Mouse (Mus musculus): Measurements from ENCODE around the gene Pard3b. TPM values are rescaled to one million over a fixed set of nuclear protein-coding genes. Genes with fewer than 3 reads are reported as not detected.

Gene Pard3b
- polyA plus RNA-seq, 1 experiment from 2014 or later, result 6.8 TPM

DNA sequence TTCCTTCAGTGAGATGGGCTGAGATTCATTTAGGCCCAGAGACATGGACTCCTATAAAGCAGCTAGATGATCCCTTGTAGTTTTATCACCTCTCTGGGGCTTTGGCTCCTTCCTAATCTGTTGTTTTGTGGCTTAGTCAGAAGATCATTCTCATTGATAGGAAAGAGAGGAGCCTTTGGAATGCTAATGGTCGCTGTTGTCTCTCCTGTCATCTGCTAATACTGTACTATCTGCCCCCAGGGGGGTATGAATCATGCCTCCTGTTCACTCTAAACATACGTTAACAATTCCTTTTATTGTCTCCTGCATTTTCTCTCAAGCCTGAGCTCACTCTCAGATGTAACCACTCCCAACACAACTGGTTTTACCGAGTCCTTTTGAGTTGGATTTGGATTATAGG is 759.6 kb downstream of the Pard3b start:
- Histone ChIP-seq H3K4me3 (ENCODE audit: low read depth, low read length) (no peak overlapping the region), H3K9ac (ENCODE audit: low read depth, low read length) (no peak overlapping the region), H3K27ac (ENCODE audit: low read depth, low read length) (no peak overlapping the region), H3K4me2 (no peak overlapping the region), H3K27me3 (replicated peaks; ENCODE audit: control insufficient read depth, insufficient read depth, low read length) (no peaks in the 10 kb centered on the region), H3K36me3 (ENCODE audit: control insufficient read depth, insufficient read depth, low read length) (no peaks in the 10 kb centered on the region), H3K4me1 (replicated peaks; ENCODE audit: control insufficient read depth, insufficient read depth, low read length) (no peaks in the 10 kb centered on the region), H3K9me3 (ENCODE audit: control insufficient read depth, low read length) (no peaks in the 10 kb centered on the region)
- ATAC-seq (replicated peaks; ENCODE audit: low FRiP score) (no peak), DNase-seq (ENCODE audit: low spot score) (no peak)
- WGBS, result 17% methylated on average over 3 of the region's 3 CpGs

DNA sequence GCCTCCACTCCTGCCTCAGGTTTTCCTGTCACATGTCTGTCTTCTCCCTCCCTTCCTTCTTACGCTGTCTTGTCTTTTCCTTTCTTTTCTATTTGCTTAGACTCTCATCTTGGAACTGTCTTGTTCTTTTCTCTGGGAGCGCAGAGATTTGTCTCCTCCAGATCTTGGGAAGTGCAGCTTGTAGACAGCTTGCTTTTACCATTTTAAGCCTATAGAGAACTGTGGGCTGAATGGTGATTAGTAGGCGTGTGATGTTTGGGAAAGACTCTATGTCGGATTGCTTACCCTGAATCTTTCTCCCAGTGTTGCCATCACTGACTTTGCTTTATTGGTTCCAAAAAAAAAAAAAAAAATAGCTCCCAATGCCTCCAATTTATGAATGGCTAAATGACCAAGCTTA is 760.1 kb downstream of the Pard3b start:
- Histone ChIP-seq H3K27me3 (replicated peaks; ENCODE audit: control insufficient read depth, insufficient read depth, low read length) (no peaks in the 10 kb centered on the region), H3K4me2 (no peak overlapping the region), H3K9me3 (ENCODE audit: control insufficient read depth, low read length) (no peaks in the 10 kb centered on the region), H3K4me1 (replicated peaks; ENCODE audit: control insufficient read depth, insufficient read depth, low read length) (no peaks in the 10 kb centered on the region), H3K27ac (ENCODE audit: low read depth, low read length) (no peak overlapping the region), H3K4me3 (ENCODE audit: low read depth, low read length) (no peak overlapping the region), H3K36me3 (ENCODE audit: control insufficient read depth, insufficient read depth, low read length) (no peaks in the 10 kb centered on the region), H3K9ac (ENCODE audit: low read depth, low read length) (no peak overlapping the region)
- no peak for DNase-seq (ENCODE audit: low spot score)
- 64% methylated on average over 4 of the region's 4 CpGs for WGBS
- no peak for ATAC-seq (replicated peaks; ENCODE audit: low FRiP score)

DNA sequence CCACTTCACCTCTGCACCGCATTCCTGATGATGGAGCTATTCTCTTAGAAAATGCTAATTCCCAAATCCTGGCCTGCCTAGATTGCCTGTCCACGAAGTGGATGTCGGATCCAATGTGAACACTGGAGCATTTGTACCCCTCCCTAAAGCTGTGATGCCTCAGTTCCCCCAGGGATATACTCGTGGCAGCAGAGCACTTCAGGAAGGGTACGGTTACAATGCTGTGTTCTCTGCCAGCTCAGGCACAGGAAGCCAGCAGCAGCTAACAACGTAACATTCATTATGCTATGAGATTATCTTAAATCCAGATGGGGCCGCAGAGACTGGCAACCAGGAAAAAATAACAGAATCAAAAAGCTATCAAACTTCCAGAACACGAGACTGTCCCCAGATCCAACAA is 766.4 kb downstream of the Pard3b start:
- H3K27me3 ChIP-seq (replicated peaks; ENCODE audit: control insufficient read depth, insufficient read depth, low read length), result no peaks in the 10 kb centered on the region
- H3K9me3 ChIP-seq (ENCODE audit: control insufficient read depth, low read length), result no peaks in the 10 kb centered on the region
- no peak overlapping the region for H3K4me3 ChIP-seq (ENCODE audit: low read depth, low read length)
- WGBS, result 56% methylated on average over 8 of the region's 8 CpGs
- H3K4me1 ChIP-seq (replicated peaks; ENCODE audit: control insufficient read depth, insufficient read depth, low read length), result no peaks in the 10 kb centered on the region
- no peak for ATAC-seq (replicated peaks; ENCODE audit: low FRiP score)
- H3K27ac ChIP-seq (ENCODE audit: low read depth, low read length), result no peak overlapping the region
- DNase-seq (ENCODE audit: low spot score), result no peak
- no peak overlapping the region for H3K4me2 ChIP-seq
- no peaks in the 10 kb centered on the region for H3K36me3 ChIP-seq (ENCODE audit: control insufficient read depth, insufficient read depth, low read length)
- H3K9ac ChIP-seq (ENCODE audit: low read depth, low read length), result no peak overlapping the region

DNA sequence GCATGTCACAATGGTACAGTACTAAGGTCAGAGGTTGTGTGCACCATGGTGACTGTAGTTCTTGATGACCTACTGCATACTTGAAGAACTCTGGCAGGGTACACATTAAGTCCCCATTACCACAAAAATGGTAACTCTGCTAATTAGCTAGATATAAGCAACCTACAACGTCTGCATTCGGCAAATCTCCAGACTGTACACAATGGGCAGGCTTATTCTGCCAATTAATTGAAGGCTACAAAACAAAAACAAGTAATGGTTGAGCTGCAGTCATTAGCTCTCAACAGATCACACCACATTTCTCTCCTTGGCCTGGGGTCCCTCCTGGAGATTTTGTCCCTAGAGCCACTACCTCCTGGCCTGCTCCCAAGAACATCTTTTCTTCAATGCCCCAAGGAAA is 772.7 kb downstream of the Pard3b start:
- Histone ChIP-seq H3K27me3 (replicated peaks; ENCODE audit: control insufficient read depth, insufficient read depth, low read length) (no peaks in the 10 kb centered on the region), H3K4me3 (ENCODE audit: low read depth, low read length) (no peak overlapping the region), H3K9ac (ENCODE audit: low read depth, low read length) (no peak overlapping the region), H3K4me1 (replicated peaks; ENCODE audit: control insufficient read depth, insufficient read depth, low read length) (no peaks in the 10 kb centered on the region), H3K4me2 (no peak overlapping the region), H3K9me3 (ENCODE audit: control insufficient read depth, low read length) (no peaks in the 10 kb centered on the region), H3K27ac (ENCODE audit: low read depth, low read length) (no peak overlapping the region), H3K36me3 (ENCODE audit: control insufficient read depth, insufficient read depth, low read length) (no peaks in the 10 kb centered on the region)
- WGBS, result 75% methylated on average over 2 of the region's 2 CpGs
- ATAC-seq (replicated peaks; ENCODE audit: low FRiP score) (no peak), DNase-seq (ENCODE audit: low spot score) (no peak)

DNA sequence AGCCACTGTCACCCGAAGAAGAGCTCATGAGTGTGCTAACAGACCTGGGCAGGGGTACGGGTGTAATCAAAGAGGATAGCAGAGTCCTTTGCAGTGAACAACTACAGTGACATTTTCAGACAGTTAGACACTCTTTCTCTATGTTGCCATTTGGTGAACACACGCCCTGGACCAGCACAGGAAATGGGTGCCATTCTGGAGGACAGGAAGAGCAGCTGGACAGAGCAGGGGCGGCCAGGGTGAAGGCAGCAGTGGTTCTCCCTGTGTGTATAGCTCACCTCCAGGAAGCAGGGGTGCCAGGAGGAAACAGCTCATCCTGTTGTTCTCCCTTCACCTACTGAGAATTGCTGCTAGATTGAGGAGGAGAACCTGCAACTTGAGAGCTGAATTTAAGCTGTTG is 773.4 kb downstream of the Pard3b start:
- Histone ChIP-seq H3K4me2 (no peak overlapping the region), H3K27me3 (replicated peaks; ENCODE audit: control insufficient read depth, insufficient read depth, low read length) (no peaks in the 10 kb centered on the region), H3K4me3 (ENCODE audit: low read depth, low read length) (no peak overlapping the region), H3K27ac (ENCODE audit: low read depth, low read length) (no peak overlapping the region), H3K9me3 (ENCODE audit: control insufficient read depth, low read length) (no peaks in the 10 kb centered on the region), H3K9ac (ENCODE audit: low read depth, low read length) (no peak overlapping the region), H3K36me3 (ENCODE audit: control insufficient read depth, insufficient read depth, low read length) (no peaks in the 10 kb centered on the region), H3K4me1 (replicated peaks; ENCODE audit: control insufficient read depth, insufficient read depth, low read length) (no peaks in the 10 kb centered on the region)
- WGBS, result 58% methylated on average over 4 of the region's 4 CpGs
- no peak for DNase-seq (ENCODE audit: low spot score)
- ATAC-seq (replicated peaks; ENCODE audit: low FRiP score), result no peak

DNA sequence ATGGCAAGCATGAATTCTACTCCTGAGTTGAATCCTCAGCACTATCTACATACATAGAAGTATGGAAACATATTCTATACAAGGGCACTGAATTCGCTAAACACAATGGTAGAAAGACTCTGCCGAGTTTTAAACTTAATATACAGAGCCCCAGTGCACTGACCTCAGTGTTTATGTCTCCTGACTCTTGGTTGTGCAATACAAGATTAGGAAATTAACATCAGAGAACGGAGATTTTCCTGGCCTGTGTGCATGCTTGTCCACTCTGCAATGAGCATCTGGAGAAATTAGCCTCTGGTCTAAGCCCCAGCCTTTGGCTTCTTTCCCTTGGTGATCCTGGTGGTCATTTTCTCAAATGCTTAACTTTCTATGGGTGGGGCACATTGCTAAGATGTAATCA is 774.4 kb downstream of the Pard3b start:
- no peak for ATAC-seq (replicated peaks; ENCODE audit: low FRiP score)
- Histone ChIP-seq H3K9ac (ENCODE audit: low read depth, low read length) (no peak overlapping the region), H3K4me3 (ENCODE audit: low read depth, low read length) (no peak overlapping the region), H3K27ac (ENCODE audit: low read depth, low read length) (no peak overlapping the region), H3K36me3 (ENCODE audit: control insufficient read depth, insufficient read depth, low read length) (no peaks in the 10 kb centered on the region), H3K4me2 (no peak overlapping the region), H3K9me3 (ENCODE audit: control insufficient read depth, low read length) (no peaks in the 10 kb centered on the region), H3K4me1 (replicated peaks; ENCODE audit: control insufficient read depth, insufficient read depth, low read length) (no peaks in the 10 kb centered on the region), H3K27me3 (replicated peaks; ENCODE audit: control insufficient read depth, insufficient read depth, low read length) (no peaks in the 10 kb centered on the region)
- no peak for DNase-seq (ENCODE audit: low spot score)
- 69% methylated on average over 3 of the region's 3 CpGs for WGBS

DNA sequence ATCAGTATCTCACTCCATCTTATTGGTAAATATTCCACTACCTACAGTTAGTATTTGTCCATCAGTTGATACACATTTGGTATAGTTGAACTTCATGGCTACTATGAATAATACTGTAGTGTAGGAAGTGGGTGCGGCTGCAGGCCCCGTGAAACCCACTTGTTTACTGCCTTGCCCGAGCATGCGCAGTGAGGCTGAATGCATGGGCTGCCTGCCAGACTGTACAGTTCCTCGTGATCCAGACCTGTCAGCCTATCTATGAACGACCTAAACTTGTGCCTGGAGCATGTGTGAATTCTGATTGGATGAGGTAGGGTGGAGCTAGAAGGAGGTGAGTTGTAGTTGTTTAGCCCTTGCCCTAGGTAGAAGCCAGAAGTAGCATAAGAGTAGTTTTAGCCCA is 775.9 kb downstream of the Pard3b start:
- no peak overlapping the region for H3K27ac ChIP-seq (ENCODE audit: low read depth, low read length)
- H3K36me3 ChIP-seq (ENCODE audit: control insufficient read depth, insufficient read depth, low read length), result no peaks in the 10 kb centered on the region
- H3K4me2 ChIP-seq, result no peak overlapping the region
- no peaks in the 10 kb centered on the region for H3K4me1 ChIP-seq (replicated peaks; ENCODE audit: control insufficient read depth, insufficient read depth, low read length)
- H3K4me3 ChIP-seq (ENCODE audit: low read depth, low read length), result no peak overlapping the region
- H3K9ac ChIP-seq (ENCODE audit: low read depth, low read length), result no peak overlapping the region
- DNase-seq (ENCODE audit: low spot score) (no peak), ATAC-seq (replicated peaks; ENCODE audit: low FRiP score) (no peak)
- no peaks in the 10 kb centered on the region for H3K9me3 ChIP-seq (ENCODE audit: control insufficient read depth, low read length)
- no peaks in the 10 kb centered on the region for H3K27me3 ChIP-seq (replicated peaks; ENCODE audit: control insufficient read depth, insufficient read depth, low read length)
- WGBS, result 77% methylated on average over 6 of the region's 6 CpGs

DNA sequence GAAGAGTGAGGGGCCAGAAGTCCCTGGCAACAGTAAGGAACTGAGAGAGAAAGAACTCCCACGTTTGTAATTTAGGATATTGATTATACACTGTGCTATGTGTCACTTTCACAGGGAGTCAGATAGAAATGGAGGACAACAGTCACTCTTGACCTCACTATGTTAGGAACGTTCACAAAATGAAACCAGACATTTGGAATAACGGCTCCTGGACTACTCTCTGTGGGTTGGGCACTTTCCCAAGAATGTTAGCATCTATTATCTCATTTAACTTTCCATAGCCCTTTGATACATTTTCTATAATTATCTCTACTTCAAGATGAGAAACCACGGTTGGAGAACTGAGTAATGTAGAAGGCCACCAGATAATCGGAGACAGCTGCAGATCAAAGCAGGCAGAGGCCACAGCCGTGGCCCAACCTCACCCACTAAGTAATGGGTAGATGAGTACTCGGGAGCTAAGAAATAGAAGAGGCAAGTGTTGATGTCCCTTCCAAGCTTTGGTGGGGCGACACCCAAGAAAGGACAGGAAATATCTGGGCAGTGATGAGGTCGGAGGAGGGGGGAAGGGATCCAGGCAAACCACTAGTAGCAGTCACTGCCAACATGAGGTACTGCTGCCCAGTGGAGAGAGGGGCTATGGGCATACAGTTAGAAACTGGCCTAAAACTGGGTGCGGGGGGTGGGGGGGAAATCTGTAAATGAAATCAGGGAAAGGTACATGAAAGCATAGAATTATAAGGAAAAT is 778.2 kb downstream of the Pard3b start:
- no peaks in the 10 kb centered on the region for H3K27me3 ChIP-seq (replicated peaks; ENCODE audit: control insufficient read depth, insufficient read depth, low read length)
- H3K27ac ChIP-seq (ENCODE audit: low read depth, low read length), result no peak overlapping the region
- H3K9me3 ChIP-seq (ENCODE audit: control insufficient read depth, low read length), result no peaks in the 10 kb centered on the region
- H3K4me2 ChIP-seq, result no peak overlapping the region
- DNase-seq (ENCODE audit: low spot score) (no peak), ATAC-seq (replicated peaks; ENCODE audit: low FRiP score) (no peak)
- H3K36me3 ChIP-seq (ENCODE audit: control insufficient read depth, insufficient read depth, low read length), result no peaks in the 10 kb centered on the region
- WGBS, result 72% methylated on average over 10 of the region's 10 CpGs
- no peak overlapping the region for H3K4me3 ChIP-seq (ENCODE audit: low read depth, low read length)
- no peak overlapping the region for H3K9ac ChIP-seq (ENCODE audit: low read depth, low read length)
- H3K4me1 ChIP-seq (replicated peaks; ENCODE audit: control insufficient read depth, insufficient read depth, low read length), result no peaks in the 10 kb centered on the region

DNA sequence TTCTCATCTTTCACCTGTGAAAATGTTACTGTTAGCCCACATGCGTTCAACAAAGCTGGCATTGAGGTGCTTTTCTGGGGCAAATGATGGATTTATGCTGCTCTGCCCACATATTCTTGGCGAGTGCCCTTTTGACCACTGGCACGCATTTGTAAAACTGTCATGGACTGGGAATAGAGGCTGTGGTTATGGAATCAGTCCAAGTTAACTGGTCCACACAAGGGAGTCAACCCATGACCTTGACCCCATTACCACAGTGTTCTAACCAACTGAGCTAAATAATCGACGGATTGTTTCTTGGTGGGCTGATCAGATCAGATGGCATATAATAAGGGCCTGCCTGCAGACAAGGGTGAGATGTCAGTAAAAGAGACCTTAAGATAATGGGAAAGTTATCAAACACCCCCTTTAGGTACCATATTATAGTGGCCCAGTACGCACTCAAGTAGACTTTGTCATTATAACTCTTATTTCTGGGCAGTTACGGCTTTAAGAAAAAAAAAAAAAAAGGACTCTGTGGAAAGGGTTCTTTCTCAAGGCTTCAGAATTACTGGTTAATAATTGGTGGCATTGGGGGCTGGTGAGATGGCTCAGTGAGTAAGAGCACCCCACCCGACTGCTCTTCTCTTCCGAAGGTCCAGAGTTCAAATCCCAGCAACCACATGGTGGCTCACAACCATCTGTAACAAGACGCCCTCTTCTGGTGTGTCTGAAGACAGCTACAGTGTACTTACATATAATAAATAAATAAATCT is 784.4 kb downstream of the Pard3b start:
- no peak overlapping the region for H3K4me2 ChIP-seq
- no peak overlapping the region for H3K4me3 ChIP-seq (ENCODE audit: low read depth, low read length)
- DNase-seq (ENCODE audit: low spot score) (no peak), ATAC-seq (replicated peaks; ENCODE audit: low FRiP score) (no peak)
- no peaks in the 10 kb centered on the region for H3K4me1 ChIP-seq (replicated peaks; ENCODE audit: control insufficient read depth, insufficient read depth, low read length)
- no peak overlapping the region for H3K27ac ChIP-seq (ENCODE audit: low read depth, low read length)
- no peaks in the 10 kb centered on the region for H3K9me3 ChIP-seq (ENCODE audit: control insufficient read depth, low read length)
- H3K9ac ChIP-seq (ENCODE audit: low read depth, low read length), result no peak overlapping the region
- no peaks in the 10 kb centered on the region for H3K36me3 ChIP-seq (ENCODE audit: control insufficient read depth, insufficient read depth, low read length)
- no peaks in the 10 kb centered on the region for H3K27me3 ChIP-seq (replicated peaks; ENCODE audit: control insufficient read depth, insufficient read depth, low read length)
- WGBS, result 84% methylated on average over 10 of the region's 10 CpGs
